In the genomic region with DNA sequence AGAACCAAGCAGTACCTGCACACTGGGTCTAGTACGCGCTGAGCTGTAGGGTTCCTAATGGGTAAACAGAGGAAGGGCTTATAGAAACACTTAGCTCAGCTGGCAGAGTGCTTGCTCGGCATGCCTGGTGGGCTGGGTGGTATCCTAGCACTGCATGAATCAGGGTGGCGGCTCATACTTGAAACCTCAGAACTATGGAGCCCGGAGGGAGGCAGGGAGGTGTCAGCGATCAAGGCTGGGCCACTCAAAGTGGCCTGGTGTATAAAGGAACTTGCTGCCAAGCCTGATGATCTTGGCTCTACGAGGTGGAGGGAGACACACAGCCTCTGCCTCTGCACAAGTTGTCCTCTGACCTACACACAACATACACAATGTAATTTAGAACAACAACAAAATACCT, we compare ENCODE assay signal across 23 mouse cellular contexts. TPM values are rescaled to one million over a fixed set of nuclear protein-coding genes. Genes with fewer than 3 reads are reported as not detected.
DNase-seq lines count a peak whose midpoint lies in the region; ATAC-seq and TF ChIP-seq lines count a peak whose summit lies in the region.
"Had no signal": no experiment of that assay in that cellular context is flagged by ENCODE, and none has a peak within 500 bp of the region (broad histone marks: within the 10 kb centered on the region; RNA-seq: fewer than 3 reads in every experiment).

No protein-coding gene starts in this region.

- DNase-seq in limb, embryonic 10.5 days (ENCODE audit: low spot score), result no peak
- no peak for DNase-seq in lung, adult 2 months
- no peak for DNase-seq in left cerebral cortex, postnatal 4 days
- DNase-seq: adrenal gland, adult 2 months; adrenal gland, postnatal 25 days; cerebellum, adult 18-20 months; cerebellum, adult 9-11 months; cerebellum, postnatal 36 days; gastrocnemius, postnatal 25 days; heart, postnatal 10 days; heart, postnatal 4 days had no signal

- intact Hi-C loops in left cerebral cortex, postnatal 4 days (cut with DNase I), result no loop called here

- no peak overlapping the region for H3K4me2 ChIP-seq in forebrain, embryonic 16.5 days (ENCODE audit: low read length)
- no peak overlapping the region for H3K4me2 ChIP-seq in forebrain, embryonic 13.5 days
- no peak overlapping the region for H3K4me2 ChIP-seq in limb, embryonic 12.5 days
- H3K4me2 ChIP-seq in lung, embryonic 16.5 days (ENCODE audit: low read depth, low read length), result no peak overlapping the region
- H3K4me2 ChIP-seq: forebrain, embryonic 15.5 days; hindbrain, embryonic 12.5 days had no signal

- WGBS in forebrain, embryonic 16.5 days, result 84% methylated on average over 7 of the region's 7 CpGs
- 87% methylated on average over 7 of the region's 7 CpGs for WGBS in forebrain, embryonic 13.5 days
- WGBS in limb, embryonic 12.5 days, result 91% methylated on average over 7 of the region's 7 CpGs
- WGBS in limb, embryonic 10.5 days, result 91% methylated on average over 7 of the region's 7 CpGs
- WGBS in lung, embryonic 16.5 days, result 37% methylated on average over 7 of the region's 7 CpGs
- 46% methylated on average over 7 of the region's 7 CpGs for WGBS in lung, adult 2 months
- 52% methylated on average over 7 of the region's 7 CpGs for WGBS in olfactory bulb, adult 2 months

- H3K27me3 ChIP-seq in forebrain, embryonic 16.5 days (replicated peaks; ENCODE audit: control insufficient read depth, insufficient read depth, low read length), result no peaks in the 10 kb centered on the region
- H3K27me3 ChIP-seq in forebrain, embryonic 13.5 days, result no peaks in the 10 kb centered on the region
- no peaks in the 10 kb centered on the region for H3K27me3 ChIP-seq in limb, embryonic 12.5 days
- no peaks in the 10 kb centered on the region for H3K27me3 ChIP-seq in limb, embryonic 10.5 days (ENCODE audit: low read depth, poor library complexity, severe bottlenecking)
- no peaks in the 10 kb centered on the region for H3K27me3 ChIP-seq in lung, embryonic 16.5 days (ENCODE audit: control insufficient read depth, insufficient read depth, low read depth, low read length)
- H3K27me3 ChIP-seq: forebrain, embryonic 15.5 days; hindbrain, embryonic 12.5 days; Patski had no signal

- no peak for TF ChIP-seq CTCF in lung, adult 2 months (IDR thresholded peaks at IDR 0.05; ENCODE audit: insufficient read depth, low read length)
- TF ChIP-seq CTCF in olfactory bulb, adult 2 months (IDR thresholded peaks at IDR 0.05; ENCODE audit: insufficient read depth, low read depth, low read length), result no peak

- 0 out of 2 replicates have a peak, but pooled peaks have one; percentile 10 for ATAC-seq in forebrain, embryonic 16.5 days
- no peak for ATAC-seq in forebrain, embryonic 13.5 days
- no peak; the same call in 1 of the 2 replicates for ATAC-seq in limb, embryonic 12.5 days (ENCODE audit: insufficient number of reproducible peaks, insufficient read depth, low FRiP score, low TSS enrichment, low read depth)
- ATAC-seq in lung, embryonic 16.5 days (ENCODE audit: low read depth), result peak; percentile 76
- ATAC-seq: activated CD4-positive, CD25-positive, alpha-beta regulatory T cell, adult 4 months; forebrain, embryonic 15.5 days; hindbrain, embryonic 16.5 days; Patski had no signal

- H3K9ac ChIP-seq in forebrain, embryonic 16.5 days (replicated peaks; ENCODE audit: low read depth, low read length), result no peak overlapping the region
- no peak overlapping the region for H3K9ac ChIP-seq in forebrain, embryonic 13.5 days
- H3K9ac ChIP-seq in limb, embryonic 12.5 days (replicated peaks), result 0 out of 2 replicates have a peak overlapping the region, but pooled peaks have one; percentile 18
- H3K9ac ChIP-seq in lung, embryonic 16.5 days (ENCODE audit: low read length), result no peak overlapping the region
- H3K9ac ChIP-seq: forebrain, embryonic 15.5 days had no signal

- H3K36me3 ChIP-seq in forebrain, embryonic 16.5 days (ENCODE audit: control insufficient read depth, insufficient read depth), result no peaks in the 10 kb centered on the region
- peaks cover 31% of the 10 kb centered on the region for H3K36me3 ChIP-seq in forebrain, embryonic 13.5 days (ENCODE audit: poor library complexity, severe bottlenecking)
- H3K36me3 ChIP-seq in limb, embryonic 12.5 days, result peaks cover 74% of the 10 kb centered on the region
- peaks cover 94% of the 10 kb centered on the region for H3K36me3 ChIP-seq in limb, embryonic 10.5 days
- H3K36me3 ChIP-seq in lung, embryonic 16.5 days (ENCODE audit: control insufficient read depth, insufficient read depth, low read length), result 0 out of 2 replicates have a peak, but pooled peaks cover 5% of the 10 kb centered on the region
- H3K36me3 ChIP-seq: forebrain, embryonic 15.5 days had no signal

- no peak for TF ChIP-seq POLR2A in lung, adult 2 months (IDR thresholded peaks at IDR 0.05; ENCODE audit: borderline replicate concordance, extremely low read depth, low read depth, low read length)
- no peak for TF ChIP-seq POLR2A in olfactory bulb, adult 2 months (IDR thresholded peaks at IDR 0.05; ENCODE audit: insufficient read depth, low read depth, low read length)

- H3K4me3 ChIP-seq in forebrain, embryonic 16.5 days (replicated peaks; ENCODE audit: low read length), result no peak overlapping the region
- no peak overlapping the region for H3K4me3 ChIP-seq in forebrain, embryonic 13.5 days
- H3K4me3 ChIP-seq in limb, embryonic 12.5 days (replicated peaks), result no peak overlapping the region
- H3K4me3 ChIP-seq in limb, embryonic 10.5 days, result no peak overlapping the region
- H3K4me3 ChIP-seq in lung, embryonic 16.5 days (ENCODE audit: low read length), result no peak overlapping the region
- H3K4me3 ChIP-seq in lung, adult 2 months (replicated peaks; ENCODE audit: extremely low read depth, low read depth, low read length), result no peak overlapping the region
- no peak overlapping the region for H3K4me3 ChIP-seq in olfactory bulb, adult 2 months (ENCODE audit: insufficient read depth, low read depth, low read length)
- H3K4me3 ChIP-seq: erythroblast, embryonic 14.5 days; forebrain, embryonic 10.5 days; forebrain, embryonic 15.5 days; hindbrain, embryonic 12.5 days had no signal

- no peak overlapping the region for H3K27ac ChIP-seq in forebrain, embryonic 16.5 days (ENCODE audit: low read length)
- no peak overlapping the region for H3K27ac ChIP-seq in forebrain, embryonic 13.5 days
- no peak overlapping the region for H3K27ac ChIP-seq in limb, embryonic 12.5 days
- H3K27ac ChIP-seq in limb, embryonic 10.5 days, result no peak overlapping the region
- peak overlapping the region; percentile 58 for H3K27ac ChIP-seq in lung, embryonic 16.5 days (ENCODE audit: low read length)
- H3K27ac ChIP-seq in olfactory bulb, adult 2 months (ENCODE audit: insufficient read depth, low read depth, low read length), result peak overlapping the region; percentile 26; the same call in 1 of the 2 replicates
- H3K27ac ChIP-seq: forebrain, embryonic 10.5 days; forebrain, embryonic 15.5 days; hindbrain, embryonic 12.5 days had no signal

- H3K9me3 ChIP-seq in forebrain, embryonic 16.5 days (ENCODE audit: control insufficient read depth, low read length), result no peaks in the 10 kb centered on the region
- no peaks in the 10 kb centered on the region for H3K9me3 ChIP-seq in forebrain, embryonic 13.5 days (replicated peaks)
- no peaks in the 10 kb centered on the region for H3K9me3 ChIP-seq in limb, embryonic 12.5 days
- no peaks in the 10 kb centered on the region for H3K9me3 ChIP-seq in limb, embryonic 10.5 days (replicated peaks)
- no peaks in the 10 kb centered on the region for H3K9me3 ChIP-seq in lung, embryonic 16.5 days (ENCODE audit: control insufficient read depth, low read length)
- H3K9me3 ChIP-seq: forebrain, embryonic 10.5 days; forebrain, embryonic 15.5 days; hindbrain, embryonic 12.5 days had no signal

- H3K4me1 ChIP-seq in forebrain, embryonic 16.5 days (replicated peaks; ENCODE audit: control insufficient read depth, insufficient read depth, low read length), result peaks cover 11% of the 10 kb centered on the region
- H3K4me1 ChIP-seq in forebrain, embryonic 13.5 days, result peaks cover 6% of the 10 kb centered on the region; the same call in 1 of the 2 replicates
- H3K4me1 ChIP-seq in limb, embryonic 12.5 days (replicated peaks), result 0 out of 2 replicates have a peak, but pooled peaks cover 6% of the 10 kb centered on the region
- H3K4me1 ChIP-seq in limb, embryonic 10.5 days, result peaks cover 14% of the 10 kb centered on the region; the same call in 1 of the 2 replicates
- peaks cover 30% of the 10 kb centered on the region for H3K4me1 ChIP-seq in lung, embryonic 16.5 days (replicated peaks; ENCODE audit: control insufficient read depth, insufficient read depth, low read length)
- H3K4me1 ChIP-seq in lung, adult 2 months (ENCODE audit: control insufficient read depth, insufficient read depth, low read length), result peaks cover 4% of the 10 kb centered on the region
- H3K4me1 ChIP-seq in olfactory bulb, adult 2 months (ENCODE audit: control insufficient read depth, insufficient read depth, low read length), result peaks cover 31% of the 10 kb centered on the region
- H3K4me1 ChIP-seq: hindbrain, embryonic 12.5 days had no signal

RNA-seq across cellular contexts. Expression of gene Nmt1, which starts 19.4 kb away (rescaled TPM):
- 31.7 and 37.2 TPM in 2 replicates for polyA plus RNA-seq in forebrain, embryonic 16.5 days (2015; fragmentation: Nextera tagmentation; extraction: Ambion mirVana)
- polyA plus RNA-seq in forebrain, embryonic 13.5 days (2015; fragmentation: Nextera tagmentation; extraction: Ambion mirVana), result 47.3 and 53.9 TPM in 2 replicates
- 53.6 and 53.7 TPM in 2 replicates for polyA plus RNA-seq in limb, embryonic 12.5 days (2016; fragmentation: Nextera tagmentation; extraction: Ambion mirVana)
- 60.5 and 63.1 TPM in 2 replicates for polyA plus RNA-seq in limb, embryonic 10.5 days (2016; fragmentation: Nextera tagmentation; extraction: Ambion mirVana)
- 63.4 and 64.7 TPM in 2 replicates for polyA plus RNA-seq in lung, embryonic 16.5 days (2015; fragmentation: Nextera tagmentation; extraction: Ambion mirVana)
- 24.0 and 32.2 TPM in 2 replicates for polyA plus RNA-seq in lung, adult 2 months (2012; rRNA removed)
- polyA plus RNA-seq in olfactory bulb, adult 2 months (2012; ENCODE audit: insufficient read depth, insufficient read length, low replicate concordance, missing spikeins), result 557 TPM in 1 of 2 replicates, not detected in the other
- 10 to 100 TPM; 60.3 to 67.8 TPM for total RNA-seq in left cerebral cortex, postnatal 4 days (2021)

RNA-seq across cellular contexts. Expression of gene Dcakd, which starts 19.6 kb away (rescaled TPM):
- polyA plus RNA-seq in forebrain, embryonic 16.5 days (2015; fragmentation: Nextera tagmentation; extraction: Ambion mirVana), result 162 and 166 TPM in 2 replicates
- polyA plus RNA-seq in forebrain, embryonic 13.5 days (2015; fragmentation: Nextera tagmentation; extraction: Ambion mirVana), result 182 and 195 TPM in 2 replicates
- 167 and 192 TPM in 2 replicates for polyA plus RNA-seq in limb, embryonic 12.5 days (2016; fragmentation: Nextera tagmentation; extraction: Ambion mirVana)
- 260 and 269 TPM in 2 replicates for polyA plus RNA-seq in limb, embryonic 10.5 days (2016; fragmentation: Nextera tagmentation; extraction: Ambion mirVana)
- 140 and 161 TPM in 2 replicates for polyA plus RNA-seq in lung, embryonic 16.5 days (2015; fragmentation: Nextera tagmentation; extraction: Ambion mirVana)
- polyA plus RNA-seq in lung, adult 2 months (2012; rRNA removed), result 54.4 and 58.2 TPM in 2 replicates
- not detected in 2 replicates for polyA plus RNA-seq in olfactory bulb, adult 2 months (2012; ENCODE audit: insufficient read depth, insufficient read length, low replicate concordance, missing spikeins)
- total RNA-seq in left cerebral cortex, postnatal 4 days (2021), result 100 to 1,000 TPM; 116 to 128 TPM

Comparison
In these comparisons a context has a peak if more than half of its experiments do, and no peak if none do; other contexts are left out.
1. ATAC-seq: peak in forebrain, embryonic 16.5 days (single experiment) and lung, embryonic 16.5 days (single experiment); none in forebrain, embryonic 13.5 days (single experiment) and limb, embryonic 12.5 days (single experiment).
2. H3K27ac ChIP-seq: peak in lung, embryonic 16.5 days (single experiment) and olfactory bulb, adult 2 months (single experiment); none in forebrain, embryonic 16.5 days (single experiment), forebrain, embryonic 13.5 days (single experiment), limb, embryonic 12.5 days (single experiment) and limb, embryonic 10.5 days (single experiment).